Mouse (Mus musculus): ENCODE results near the gene Jpt1. TPM values are rescaled to one million over a fixed set of nuclear protein-coding genes. Genes with fewer than 3 reads are reported as not detected.

Jpt1 gene
- polyA plus RNA-seq, 1 experiment: 320 TPM

GRCm38 (mm10) chr11:115515021-115515420 lies 834 bp upstream of the Jpt1 start:
- TF ChIP-seq MAX (IDR thresholded peaks at IDR 0.05) (no peak), CEBPB (IDR thresholded peaks at IDR 0.05; ENCODE audit: low read depth) (no peak), FOSL1 (IDR thresholded peaks at IDR 0.05; ENCODE audit: insufficient read depth, low read length, poor library complexity, severe bottlenecking) (no peak), CTCF (IDR thresholded peaks at IDR 0.05; ENCODE audit: control insufficient read depth, insufficient read depth, insufficient read length) (no peak), MYOD1 (IDR thresholded peaks at IDR 0.05; ENCODE audit: control insufficient read depth, insufficient read length, low read depth) (no peak), USF1 (IDR thresholded peaks at IDR 0.05; ENCODE audit: low read depth) (no peak), MYOG (IDR thresholded peaks at IDR 0.05; ENCODE audit: control insufficient read depth, extremely low read depth, insufficient read length) (no peak)

GRCm38 (mm10) chr11:115513271-115514237 lies 633 bp downstream of the Jpt1 start:
- TF ChIP-seq CEBPB (IDR thresholded peaks at IDR 0.05; ENCODE audit: low read depth) (no peak), MYOG (IDR thresholded peaks at IDR 0.05; ENCODE audit: control insufficient read depth, extremely low read depth, insufficient read length) (no peak), MYOD1 (IDR thresholded peaks at IDR 0.05; ENCODE audit: control insufficient read depth, insufficient read length, low read depth) (no peak), CTCF (IDR thresholded peaks at IDR 0.05; ENCODE audit: control insufficient read depth, insufficient read depth, insufficient read length) (no peak), MAX (IDR thresholded peaks at IDR 0.05) (no peak), USF1 (IDR thresholded peaks at IDR 0.05; ENCODE audit: low read depth) (no peak), FOSL1 (IDR thresholded peaks at IDR 0.05; ENCODE audit: insufficient read depth, low read length, poor library complexity, severe bottlenecking) (no peak)
- H3K27me3 ChIP-seq (ENCODE audit: control insufficient read depth, insufficient read depth, insufficient read length): no peaks in the 10 kb centered on the region
- peaks cover 5% of the 10 kb centered on the region for H3K36me3 ChIP-seq (ENCODE audit: control insufficient read depth, insufficient read depth)
- H3K79me2 ChIP-seq (ENCODE audit: control insufficient read depth, insufficient read depth): peaks cover 58% of the 10 kb centered on the region
- peak overlapping the region; percentile 95 for H3K4me3 ChIP-seq (ENCODE audit: insufficient read depth, poor library complexity, severe bottlenecking)
- H3ac ChIP-seq (ENCODE audit: control insufficient read depth, insufficient read length, low read depth): peak overlapping the region; percentile 91
- peaks cover 53% of the 10 kb centered on the region for H3K79me3 ChIP-seq (ENCODE audit: low read depth)

More at GRCm38 (mm10) chr11:115515021-115515420, 834 bp upstream of the Jpt1 start:
- peaks cover 41% of the 10 kb centered on the region for H3K79me3 ChIP-seq (ENCODE audit: low read depth)
- peaks cover 5% of the 10 kb centered on the region for H3K36me3 ChIP-seq (ENCODE audit: control insufficient read depth, insufficient read depth)
- no peak overlapping the region for H3ac ChIP-seq (ENCODE audit: control insufficient read depth, insufficient read length, low read depth)
- no peaks in the 10 kb centered on the region for H3K27me3 ChIP-seq (ENCODE audit: control insufficient read depth, insufficient read depth, insufficient read length)
- peaks cover 43% of the 10 kb centered on the region for H3K79me2 ChIP-seq (ENCODE audit: control insufficient read depth, insufficient read depth)
- H3K4me3 ChIP-seq (ENCODE audit: insufficient read depth, poor library complexity, severe bottlenecking): no peak overlapping the region

GRCm38 (mm10) chr11:115512407-115513183 lies 1.6 kb downstream of the Jpt1 start:
- H3K79me2 ChIP-seq (ENCODE audit: control insufficient read depth, insufficient read depth): peaks cover 67% of the 10 kb centered on the region
- peaks cover 63% of the 10 kb centered on the region for H3K79me3 ChIP-seq (ENCODE audit: low read depth)
- no peaks in the 10 kb centered on the region for H3K27me3 ChIP-seq (ENCODE audit: control insufficient read depth, insufficient read depth, insufficient read length)
- TF ChIP-seq MAX (IDR thresholded peaks at IDR 0.05): no peak
- no peak for TF ChIP-seq MYOG (IDR thresholded peaks at IDR 0.05; ENCODE audit: control insufficient read depth, extremely low read depth, insufficient read length)
- no peak for TF ChIP-seq CTCF (IDR thresholded peaks at IDR 0.05; ENCODE audit: control insufficient read depth, insufficient read depth, insufficient read length)
- TF ChIP-seq MYOD1 (IDR thresholded peaks at IDR 0.05; ENCODE audit: control insufficient read depth, insufficient read length, low read depth): no peak
- no peak for TF ChIP-seq FOSL1 (IDR thresholded peaks at IDR 0.05; ENCODE audit: insufficient read depth, low read length, poor library complexity, severe bottlenecking)
- TF ChIP-seq CEBPB (IDR thresholded peaks at IDR 0.05; ENCODE audit: low read depth): no peak
- TF ChIP-seq USF1 (IDR thresholded peaks at IDR 0.05; ENCODE audit: low read depth): no peak
- peaks cover 5% of the 10 kb centered on the region for H3K36me3 ChIP-seq (ENCODE audit: control insufficient read depth, insufficient read depth)
- H3K4me3 ChIP-seq (ENCODE audit: insufficient read depth, poor library complexity, severe bottlenecking): peak overlapping the region; percentile 95
- peak overlapping the region; percentile 91 for H3ac ChIP-seq (ENCODE audit: control insufficient read depth, insufficient read length, low read depth)

GRCm38 (mm10) chr11:115512004-115512403 lies 2.2 kb downstream of the Jpt1 start:
- Histone ChIP-seq H3K79me2 (ENCODE audit: control insufficient read depth, insufficient read depth) (peaks cover 73% of the 10 kb centered on the region), H3K4me3 (ENCODE audit: insufficient read depth, poor library complexity, severe bottlenecking) (peak overlapping the region; percentile 95), H3K79me3 (ENCODE audit: low read depth) (peaks cover 69% of the 10 kb centered on the region), H3ac (ENCODE audit: control insufficient read depth, insufficient read length, low read depth) (no peak overlapping the region), H3K36me3 (ENCODE audit: control insufficient read depth, insufficient read depth) (peaks cover 10% of the 10 kb centered on the region), H3K27me3 (ENCODE audit: control insufficient read depth, insufficient read depth, insufficient read length) (no peaks in the 10 kb centered on the region)
- TF ChIP-seq CTCF (IDR thresholded peaks at IDR 0.05; ENCODE audit: control insufficient read depth, insufficient read depth, insufficient read length) (no peak), MYOD1 (IDR thresholded peaks at IDR 0.05; ENCODE audit: control insufficient read depth, insufficient read length, low read depth) (no peak), FOSL1 (IDR thresholded peaks at IDR 0.05; ENCODE audit: insufficient read depth, low read length, poor library complexity, severe bottlenecking) (no peak), CEBPB (IDR thresholded peaks at IDR 0.05; ENCODE audit: low read depth) (no peak), MYOG (IDR thresholded peaks at IDR 0.05; ENCODE audit: control insufficient read depth, extremely low read depth, insufficient read length) (no peak), MAX (IDR thresholded peaks at IDR 0.05) (no peak), USF1 (IDR thresholded peaks at IDR 0.05; ENCODE audit: low read depth) (no peak)

GRCm38 (mm10) chr11:115511121-115511520 lies 3.1 kb downstream of the Jpt1 start:
- Histone ChIP-seq H3K79me2 (ENCODE audit: control insufficient read depth, insufficient read depth) (peaks cover 82% of the 10 kb centered on the region), H3K4me3 (ENCODE audit: insufficient read depth, poor library complexity, severe bottlenecking) (no peak overlapping the region), H3ac (ENCODE audit: control insufficient read depth, insufficient read length, low read depth) (peak overlapping the region; percentile 13), H3K36me3 (ENCODE audit: control insufficient read depth, insufficient read depth) (peaks cover 17% of the 10 kb centered on the region), H3K27me3 (ENCODE audit: control insufficient read depth, insufficient read depth, insufficient read length) (no peaks in the 10 kb centered on the region), H3K79me3 (ENCODE audit: low read depth) (peaks cover 78% of the 10 kb centered on the region)
- TF ChIP-seq FOSL1 (IDR thresholded peaks at IDR 0.05; ENCODE audit: insufficient read depth, low read length, poor library complexity, severe bottlenecking) (no peak), MAX (IDR thresholded peaks at IDR 0.05) (no peak), CEBPB (IDR thresholded peaks at IDR 0.05; ENCODE audit: low read depth) (no peak), MYOG (IDR thresholded peaks at IDR 0.05; ENCODE audit: control insufficient read depth, extremely low read depth, insufficient read length) (no peak), USF1 (IDR thresholded peaks at IDR 0.05; ENCODE audit: low read depth) (no peak), CTCF (IDR thresholded peaks at IDR 0.05; ENCODE audit: control insufficient read depth, insufficient read depth, insufficient read length) (no peak)
